Comparison of ENCODE assay signal across 8 mouse cellular contexts in genomic region chr2:121289730-121290540, GRCm38 (mm10). TPM values are rescaled to one million over a fixed set of nuclear protein-coding genes. Genes with fewer than 3 reads are reported as not detected.
A peak's percentile ranks its signal among the peaks of the same experiment; 100 is the strongest.
DNase-seq lines count a peak whose midpoint lies in the region; ATAC-seq and TF ChIP-seq lines count a peak whose summit lies in the region.

No protein-coding gene starts in this region.

- dilution Hi-C loops in CH12.LX (cut with MboI; ENCODE audit: extremely low pct_ligation_motif_present, extremely low pct_unique_long_range_greater_than_20kb, low sequenced_read_pairs), result no loop called here

- H3K4me3 ChIP-seq in heart, embryonic 10.5 days, result peak overlapping the region; percentile 72
- H3K4me3 ChIP-seq in CH12.LX (replicated peaks in 1 of 3; ENCODE audit: low read depth in 2 of 3, low read length in 2 of 3, poor library complexity in 1 of 3), result peak overlapping the region; percentile 57 to 63 (median 61)
- peak overlapping the region; percentile 44 for H3K4me3 ChIP-seq in intestine, embryonic 14.5 days (ENCODE audit: low read depth, low read length)
- H3K4me3 ChIP-seq in neural tube, embryonic 13.5 days, result peak overlapping the region; percentile 59

- WGBS in heart, embryonic 10.5 days, result 4% methylated on average over 36 of the region's 36 CpGs
- 5% methylated on average over 36 of the region's 36 CpGs for WGBS in intestine, embryonic 14.5 days
- WGBS in neural tube, embryonic 13.5 days, result 3% methylated on average over 36 of the region's 36 CpGs

- in situ Hi-C loops in CH12.LX (cut with MboI; ENCODE audit: low pct_ligation_motif_present, low pct_unique_long_range_greater_than_20kb, low sequenced_read_pairs), result no loop called here

- no peaks in the 10 kb centered on the region for H3K36me3 ChIP-seq in heart, embryonic 10.5 days
- H3K36me3 ChIP-seq in CH12.LX (replicated peaks in 1 of 2; ENCODE audit: control insufficient read depth in 1 of 2, insufficient read depth in 1 of 2, low read length in 1 of 2), result no peaks in the 10 kb centered on the region
- H3K36me3 ChIP-seq in intestine, embryonic 14.5 days (ENCODE audit: control insufficient read depth, insufficient read depth, low read length), result no peaks in the 10 kb centered on the region
- no peaks in the 10 kb centered on the region for H3K36me3 ChIP-seq in neural tube, embryonic 13.5 days

- TF ChIP-seq RAD21 in CH12.LX (IDR thresholded peaks at IDR 0.05; ENCODE audit: low read depth, low read length), result peak; percentile 52

- DNase-seq in heart, embryonic 10.5 days (ENCODE audit: low spot score), result peak; percentile 75
- no peak for DNase-seq in heart, postnatal 14 days
- DNase-seq in CH12.LX (ENCODE audit: extremely low read depth), result no peak
- DNase-seq in embryo, embryonic 10.5 days (ENCODE audit: low spot score), result peak; percentile 34
- no peak for DNase-seq in intestine, embryonic 14.5 days (ENCODE audit: low spot score)
- no peak for DNase-seq in B cell, adult 2 months
- no peak for DNase-seq in gastrocnemius, postnatal 4 days (ENCODE audit: low spot score in 2 of 2)

- peak; percentile 41 for ATAC-seq in intestine, embryonic 14.5 days (replicated peaks; ENCODE audit: low FRiP score, low TSS enrichment, low read depth)
- peak; percentile 48; the same call in 1 of the 2 replicates for ATAC-seq in neural tube, embryonic 13.5 days (ENCODE audit: low read depth)

- H3K79me2 ChIP-seq in CH12.LX (replicated peaks; ENCODE audit: control insufficient read depth, extremely low read depth, insufficient read depth, poor library complexity, severe bottlenecking), result no peaks in the 10 kb centered on the region

- H3K27ac ChIP-seq in heart, embryonic 10.5 days, result peak overlapping the region; percentile 78
- no peak overlapping the region for H3K27ac ChIP-seq in CH12.LX (ENCODE audit: insufficient read depth, low read depth)
- no peak overlapping the region for H3K27ac ChIP-seq in intestine, embryonic 14.5 days (ENCODE audit: low read depth)
- peak overlapping the region; percentile 52 for H3K27ac ChIP-seq in neural tube, embryonic 13.5 days (replicated peaks)

- no peaks in the 10 kb centered on the region for H3K9me3 ChIP-seq in heart, embryonic 10.5 days
- no peaks in the 10 kb centered on the region for H3K9me3 ChIP-seq in CH12.LX (replicated peaks; ENCODE audit: low read length)
- H3K9me3 ChIP-seq in intestine, embryonic 14.5 days (ENCODE audit: control insufficient read depth, low read length), result no peaks in the 10 kb centered on the region
- no peaks in the 10 kb centered on the region for H3K9me3 ChIP-seq in neural tube, embryonic 13.5 days

- peak in 1 of 2 experiments; percentile 53; a peak in 2 of 4 replicates for TF ChIP-seq CTCF in CH12.LX (conservative IDR thresholded peaks at IDR 0.05 in 1 of 2, IDR thresholded peaks at IDR 0.05 in 1 of 2; ENCODE audit: low read depth in 2 of 2, low read length in 2 of 2)

- intact Hi-C loops in heart, postnatal 14 days (cut with DNase I), result no loop called here

- peaks cover 39% of the 10 kb centered on the region for H3K27me3 ChIP-seq in heart, embryonic 10.5 days (ENCODE audit: insufficient read depth, poor library complexity, severe bottlenecking)
- peaks cover 22% of the 10 kb centered on the region for H3K27me3 ChIP-seq in CH12.LX (replicated peaks)
- H3K27me3 ChIP-seq in intestine, embryonic 14.5 days (replicated peaks; ENCODE audit: control insufficient read depth, insufficient read depth, low read length), result peaks cover 23% of the 10 kb centered on the region
- 0 out of 2 replicates have a peak, but pooled peaks cover 11% of the 10 kb centered on the region for H3K27me3 ChIP-seq in neural tube, embryonic 13.5 days

- no peak for TF ChIP-seq EP300 in CH12.LX (IDR thresholded peaks at IDR 0.05; ENCODE audit: low read length)

- TF ChIP-seq POLR2A in CH12.LX (IDR thresholded peaks at IDR 0.05; ENCODE audit: low read depth, low read length), result no peak

- peak overlapping the region; percentile 86 for H3K4me2 ChIP-seq in CH12.LX (ENCODE audit: insufficient read depth, low read depth, poor library complexity, severe bottlenecking)
- H3K4me2 ChIP-seq in intestine, embryonic 14.5 days (ENCODE audit: low read length), result peak overlapping the region; percentile 90
- H3K4me2 ChIP-seq in neural tube, embryonic 13.5 days, result peak overlapping the region; percentile 89

- H3K9ac ChIP-seq in CH12.LX (ENCODE audit: insufficient read depth, low read depth), result no peak overlapping the region
- no peak overlapping the region for H3K9ac ChIP-seq in intestine, embryonic 14.5 days (ENCODE audit: low read length)
- peak overlapping the region; percentile 66 for H3K9ac ChIP-seq in neural tube, embryonic 13.5 days

- H3K4me1 ChIP-seq in heart, embryonic 10.5 days, result peaks cover 29% of the 10 kb centered on the region
- H3K4me1 ChIP-seq in CH12.LX (ENCODE audit: control insufficient read depth in 1 of 2, insufficient read depth in 2 of 2), result peaks cover 18 to 44% of the 10 kb centered on the region in 2 experiments
- peaks cover 15% of the 10 kb centered on the region for H3K4me1 ChIP-seq in intestine, embryonic 14.5 days (replicated peaks; ENCODE audit: control insufficient read depth, insufficient read depth, low read length)
- H3K4me1 ChIP-seq in neural tube, embryonic 13.5 days (replicated peaks), result peaks cover 48% of the 10 kb centered on the region

TF ChIP-seq in CH12.LX, 34 proteins besides CTCF, POLR2A, EP300 and RAD21:
- 0 out of 2 replicates have a peak, but pooled peaks have one; percentile 38 for TF ChIP-seq MAZ (IDR thresholded peaks at IDR 0.05; ENCODE audit: low read depth, low read length)
- no peak for TF ChIP-seq MAFK (IDR thresholded peaks at IDR 0.05; ENCODE audit: insufficient replicate concordance, low read length)
- TF ChIP-seq GABPA (IDR thresholded peaks at IDR 0.05; ENCODE audit: insufficient replicate concordance, low read depth, low read length), result no peak
- TF ChIP-seq ZKSCAN1 (IDR thresholded peaks at IDR 0.05; ENCODE audit: borderline replicate concordance, low read depth, low read length), result no peak
- TF ChIP-seq ZC3H11A (IDR thresholded peaks at IDR 0.05; ENCODE audit: low read depth, low read length), result no peak
- no peak for TF ChIP-seq TCF12 (IDR thresholded peaks at IDR 0.05; ENCODE audit: low read depth, low read length)
- peak; percentile 20 for TF ChIP-seq SMC3 (IDR thresholded peaks at IDR 0.05; ENCODE audit: low read depth, low read length)
- no peak for TF ChIP-seq MXI1 (IDR thresholded peaks at IDR 0.05; ENCODE audit: low read depth, low read length)
- no peak for TF ChIP-seq USF1 (IDR thresholded peaks at IDR 0.05; ENCODE audit: low read depth, low read length)
- TF ChIP-seq SIN3A (IDR thresholded peaks at IDR 0.05; ENCODE audit: low read length), result no peak
- no peak for TF ChIP-seq UBTF (IDR thresholded peaks at IDR 0.05; ENCODE audit: low read depth, low read length)
- TF ChIP-seq HCFC1 (IDR thresholded peaks at IDR 0.05; ENCODE audit: low read depth, low read length), result no peak

RNA-seq across cellular contexts. Expression of gene Map1a, which starts 0.5 kb away (rescaled TPM):
- 5.2 and 5.5 TPM in 2 replicates for polyA plus RNA-seq in heart, embryonic 10.5 days (2016; fragmentation: Nextera tagmentation; extraction: Ambion mirVana)
- 1 to 10 TPM; 7.6 to 8.7 TPM for total RNA-seq in heart, postnatal 14 days (2021)
- total RNA-seq in CH12.LX (2012; rRNA removed) (0.38 and 0.92 TPM in 2 replicates), CH12.LX (2014; rRNA removed) (0.11 and 0.16 TPM in 2 replicates)
- 7.2 and 7.3 TPM in 2 replicates for polyA plus RNA-seq in CH12.LX (2012; ENCODE audit: insufficient read length, low read depth)
- polyA plus RNA-seq in intestine, embryonic 14.5 days (2014; fragmentation: Nextera tagmentation; extraction: Ambion mirVana), result 6.7 and 7.2 TPM in 2 replicates
- 17.6 and 21.8 TPM in 2 replicates for polyA plus RNA-seq in neural tube, embryonic 13.5 days (2015; fragmentation: Nextera tagmentation; extraction: Ambion mirVana)
- total RNA-seq in gastrocnemius, postnatal 4 days (2021), result 10 to 100 TPM; 17.5 to 17.7 TPM

RNA-seq across cellular contexts. Expression of gene Trp53bp1, which starts 18.7 kb away (rescaled TPM):
- 75.0 and 81.9 TPM in 2 replicates for polyA plus RNA-seq in heart, embryonic 10.5 days (2016; fragmentation: Nextera tagmentation; extraction: Ambion mirVana)
- total RNA-seq in heart, postnatal 14 days (2021), result 10 to 100 TPM; 32.5 to 41.3 TPM
- total RNA-seq in CH12.LX (2012; rRNA removed), result 41.7 and 55.2 TPM in 2 replicates
- total RNA-seq in CH12.LX (2014; rRNA removed), result 30.1 and 38.0 TPM in 2 replicates
- 68.7 and 77.6 TPM in 2 replicates for polyA plus RNA-seq in CH12.LX (2012; ENCODE audit: insufficient read length, low read depth)
- polyA plus RNA-seq in intestine, embryonic 14.5 days (2014; fragmentation: Nextera tagmentation; extraction: Ambion mirVana), result 63.8 and 70.3 TPM in 2 replicates
- 151 and 181 TPM in 2 replicates for polyA plus RNA-seq in neural tube, embryonic 13.5 days (2015; fragmentation: Nextera tagmentation; extraction: Ambion mirVana)
- total RNA-seq in gastrocnemius, postnatal 4 days (2021), result 10 to 100 TPM; 46.4 to 58.2 TPM

Comparison
In these comparisons a context has a peak if more than half of its experiments do, and no peak if none do; other contexts are left out.
1. DNase-seq: peak in heart, embryonic 10.5 days (single experiment) and embryo, embryonic 10.5 days (single experiment); none in heart, postnatal 14 days (0 of 2), CH12.LX (single experiment), intestine, embryonic 14.5 days (single experiment), B cell, adult 2 months (0 of 2) and gastrocnemius, postnatal 4 days (0 of 2).
2. H3K27ac ChIP-seq: peak in heart, embryonic 10.5 days (single experiment) and neural tube, embryonic 13.5 days (single experiment); none in CH12.LX (single experiment) and intestine, embryonic 14.5 days (single experiment).
3. Peak in every context shown above with its lines, with median percentiles within 50 percentile points of each other: H3K4me3 ChIP-seq and H3K4me2 ChIP-seq.